Mouse (Mus musculus): ENCODE results near the gene Dpp6. TPM values are rescaled to one million over a fixed set of nuclear protein-coding genes. Genes with fewer than 3 reads are reported as not detected.

The Dpp6 gene
- polyA plus RNA-seq, 1 experiment from 2014 or later: 0.31 TPM

DNA sequence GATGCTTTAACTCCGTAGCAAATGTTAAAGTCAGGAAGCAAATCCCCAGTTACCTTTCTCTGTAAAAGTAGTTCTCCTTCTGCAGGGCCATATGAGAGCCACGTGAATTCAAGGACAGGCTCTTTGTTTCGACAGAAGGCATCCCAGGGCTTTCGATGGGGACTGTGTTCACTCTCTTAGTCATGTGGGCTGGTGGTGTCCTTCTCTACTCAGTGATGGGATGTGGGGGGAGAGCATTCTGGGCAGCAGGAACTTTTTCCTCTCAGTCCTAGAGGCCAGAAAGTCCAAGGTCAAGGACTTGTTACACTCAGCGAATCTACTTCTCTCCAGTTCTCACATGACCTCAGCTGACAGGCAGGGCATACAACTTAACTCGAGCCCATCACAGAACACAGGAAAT, 525.3 kb downstream of the Dpp6 start:
- no peaks in the 10 kb centered on the region for H3K9me3 ChIP-seq (replicated peaks)
- no peak overlapping the region for H3K27ac ChIP-seq
- no peaks in the 10 kb centered on the region for H3K27me3 ChIP-seq
- no peak overlapping the region for H3K4me2 ChIP-seq
- DNase-seq (no peak), ATAC-seq (ENCODE audit: low read depth) (no peak)
- H3K4me3 ChIP-seq (replicated peaks): no peak overlapping the region
- 49% methylated on average over 6 of the region's 6 CpGs for WGBS (ENCODE audit: insufficient replicate concordance)
- no peaks in the 10 kb centered on the region for H3K36me3 ChIP-seq
- H3K9ac ChIP-seq: no peak overlapping the region
- no peaks in the 10 kb centered on the region for H3K4me1 ChIP-seq (replicated peaks)

DNA sequence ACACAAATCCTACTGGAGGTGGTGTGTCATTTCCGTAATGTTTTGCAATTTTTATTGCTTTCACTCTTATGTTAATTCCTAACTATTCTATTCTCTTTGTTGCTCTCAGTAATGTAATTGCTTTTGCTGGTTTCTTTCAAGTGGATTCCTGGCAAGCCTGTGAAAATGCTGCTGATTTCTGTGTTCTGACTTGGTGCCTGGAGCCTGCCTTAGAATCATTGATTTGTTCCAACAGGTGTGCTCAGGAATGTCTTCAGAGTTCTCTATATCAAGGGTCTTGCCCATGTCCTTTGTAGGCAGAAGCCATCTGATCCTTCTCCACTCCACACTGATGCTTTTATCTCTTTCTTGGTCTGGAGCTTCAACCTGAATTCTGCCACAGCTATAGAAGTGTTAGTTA, 526.6 kb downstream of the Dpp6 start:
- Histone ChIP-seq H3K27me3 (no peaks in the 10 kb centered on the region), H3K9me3 (replicated peaks) (no peaks in the 10 kb centered on the region), H3K4me3 (replicated peaks) (no peak overlapping the region), H3K9ac (no peak overlapping the region), H3K27ac (no peak overlapping the region), H3K4me1 (replicated peaks) (no peaks in the 10 kb centered on the region), H3K36me3 (no peaks in the 10 kb centered on the region), H3K4me2 (no peak overlapping the region)
- DNase-seq (no peak), ATAC-seq (ENCODE audit: low read depth) (no peak)
- WGBS (ENCODE audit: insufficient replicate concordance): 58% methylated on average over 1 of the region's 1 CpGs

DNA sequence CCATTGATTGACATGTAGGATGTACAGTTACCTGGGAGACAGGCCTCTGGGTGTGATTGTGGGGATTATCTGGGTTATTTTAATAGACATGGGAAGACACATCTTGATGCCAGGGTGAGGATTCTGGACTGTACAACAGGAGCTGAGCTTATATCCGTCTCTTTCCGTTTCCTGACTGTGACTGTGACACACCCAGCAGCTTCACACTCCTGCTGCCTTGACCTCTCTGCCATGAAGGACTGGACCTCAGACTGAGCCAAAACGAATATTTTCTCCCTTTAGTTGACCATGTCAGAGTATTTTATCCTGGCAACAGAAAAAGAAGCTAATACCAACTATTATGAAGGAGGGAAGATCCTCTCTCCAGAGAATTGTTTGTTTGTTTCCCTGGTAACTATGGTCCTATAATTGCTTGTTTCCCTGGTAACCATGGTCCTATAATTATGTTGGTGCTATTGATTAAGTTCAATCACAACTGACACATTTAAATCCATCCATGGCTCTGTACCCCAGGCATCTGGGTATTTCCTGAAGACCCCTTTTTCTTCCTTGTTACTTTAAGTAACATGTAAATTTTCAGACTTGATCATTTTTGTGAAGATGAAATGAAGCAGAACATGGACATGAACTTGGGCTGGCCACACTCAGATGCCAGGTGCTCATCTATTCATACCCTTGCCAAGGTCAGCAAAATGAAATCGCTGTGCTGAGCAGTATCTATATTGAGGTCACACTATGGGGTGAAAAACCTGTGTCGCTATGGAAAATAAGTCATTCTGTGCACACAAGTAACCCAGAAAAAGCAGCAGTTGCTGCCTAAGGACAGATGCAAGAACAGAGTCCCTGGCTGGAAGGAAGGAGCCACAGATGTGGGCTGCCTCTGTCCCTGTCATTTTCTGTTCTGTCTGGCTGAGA, 531.4 kb downstream of the Dpp6 start:
- no peak for DNase-seq
- 58% methylated on average over 5 of the region's 5 CpGs for WGBS (ENCODE audit: insufficient replicate concordance)
- no peaks in the 10 kb centered on the region for H3K36me3 ChIP-seq
- no peak overlapping the region for H3K4me3 ChIP-seq (replicated peaks)
- ATAC-seq (ENCODE audit: low read depth): no peak
- no peak overlapping the region for H3K27ac ChIP-seq
- H3K9me3 ChIP-seq (replicated peaks): no peaks in the 10 kb centered on the region
- H3K9ac ChIP-seq: no peak overlapping the region
- H3K4me1 ChIP-seq (replicated peaks): no peaks in the 10 kb centered on the region
- no peaks in the 10 kb centered on the region for H3K27me3 ChIP-seq
- H3K4me2 ChIP-seq: no peak overlapping the region

DNA sequence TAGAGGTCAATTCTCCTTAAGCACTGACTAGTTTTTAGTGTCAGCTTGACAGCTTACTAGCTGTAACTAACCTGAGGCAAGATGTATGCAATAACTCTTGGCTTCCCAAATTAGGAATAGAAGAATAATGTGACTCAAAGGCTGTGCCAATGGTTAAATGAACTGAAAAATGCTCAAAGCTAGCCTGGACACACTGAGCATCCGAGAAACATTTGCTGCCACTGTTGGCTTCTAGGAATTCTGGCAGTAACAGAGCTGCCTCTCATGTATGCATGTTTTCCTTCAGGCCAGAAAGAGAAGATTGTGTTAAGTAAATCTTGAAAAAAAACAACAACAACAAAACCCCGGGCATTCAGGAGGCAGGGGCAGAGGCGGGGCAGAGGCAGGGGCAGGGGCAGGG, 540.6 kb downstream of the Dpp6 start:
- no peaks in the 10 kb centered on the region for H3K36me3 ChIP-seq
- H3K4me1 ChIP-seq (replicated peaks): no peaks in the 10 kb centered on the region
- H3K27me3 ChIP-seq: no peaks in the 10 kb centered on the region
- no peak overlapping the region for H3K27ac ChIP-seq
- no peak for DNase-seq
- H3K9me3 ChIP-seq (replicated peaks): no peaks in the 10 kb centered on the region
- no peak for ATAC-seq (ENCODE audit: low read depth)
- no peak overlapping the region for H3K4me2 ChIP-seq
- WGBS (ENCODE audit: insufficient replicate concordance): 62% methylated on average over 3 of the region's 3 CpGs
- no peak overlapping the region for H3K9ac ChIP-seq
- no peak overlapping the region for H3K4me3 ChIP-seq (replicated peaks)

DNA sequence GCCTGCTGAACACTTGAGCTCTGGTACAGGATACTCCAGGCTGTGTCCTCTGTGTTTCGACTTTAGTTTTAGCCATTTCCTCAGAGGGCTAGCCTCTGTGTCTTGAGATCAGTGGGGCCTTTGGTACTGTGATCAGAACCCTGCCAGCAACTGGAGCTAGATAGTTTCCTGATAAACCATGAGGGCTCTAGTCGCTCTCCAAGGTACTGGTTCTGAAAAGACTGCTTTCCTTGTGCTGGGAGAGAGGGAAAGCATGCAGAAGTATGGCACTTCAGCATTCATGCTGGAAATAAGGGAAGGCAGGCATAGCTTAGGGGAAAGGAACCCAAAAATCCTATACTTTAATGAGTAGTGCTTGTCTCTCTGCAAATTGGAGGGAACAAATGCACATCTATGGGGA, 548.9 kb downstream of the Dpp6 start:
- no peaks in the 10 kb centered on the region for H3K36me3 ChIP-seq
- no peak overlapping the region for H3K9ac ChIP-seq
- no peaks in the 10 kb centered on the region for H3K9me3 ChIP-seq (replicated peaks)
- no peak for DNase-seq
- WGBS (ENCODE audit: insufficient replicate concordance): 49% methylated on average over 2 of the region's 2 CpGs
- ATAC-seq (ENCODE audit: low read depth): no peak
- no peak overlapping the region for H3K4me2 ChIP-seq
- H3K27me3 ChIP-seq: no peaks in the 10 kb centered on the region
- H3K27ac ChIP-seq: no peak overlapping the region
- no peaks in the 10 kb centered on the region for H3K4me1 ChIP-seq (replicated peaks)
- no peak overlapping the region for H3K4me3 ChIP-seq (replicated peaks)

DNA sequence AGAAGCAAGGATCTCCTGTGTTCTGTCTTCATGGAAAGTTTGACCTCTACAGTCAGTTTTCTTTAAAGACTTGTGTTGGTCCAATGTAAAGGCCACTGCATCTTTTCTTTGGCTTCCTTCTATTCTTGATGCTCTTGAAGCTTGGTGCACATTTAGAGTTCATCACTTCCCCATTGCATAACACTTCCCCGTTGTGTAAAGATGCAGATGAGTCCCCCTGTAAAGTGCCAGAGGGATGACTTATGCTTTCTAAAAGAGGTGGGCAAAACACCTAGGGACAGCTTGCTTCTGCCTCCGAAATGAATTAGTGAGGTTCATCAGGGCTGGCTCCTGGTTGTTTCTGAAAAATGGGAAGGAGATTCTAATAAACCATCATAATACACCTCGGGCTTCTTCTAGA, 553.8 kb downstream of the Dpp6 start:
- ATAC-seq (ENCODE audit: low read depth): no peak
- H3K4me2 ChIP-seq: no peak overlapping the region
- H3K9me3 ChIP-seq (replicated peaks): no peaks in the 10 kb centered on the region
- H3K27ac ChIP-seq: no peak overlapping the region
- WGBS (ENCODE audit: insufficient replicate concordance): 46% methylated on average over 3 of the region's 3 CpGs
- H3K36me3 ChIP-seq: no peaks in the 10 kb centered on the region
- no peaks in the 10 kb centered on the region for H3K27me3 ChIP-seq
- H3K4me3 ChIP-seq (replicated peaks): no peak overlapping the region
- H3K4me1 ChIP-seq (replicated peaks): no peaks in the 10 kb centered on the region
- H3K9ac ChIP-seq: no peak overlapping the region
- no peak for DNase-seq

DNA sequence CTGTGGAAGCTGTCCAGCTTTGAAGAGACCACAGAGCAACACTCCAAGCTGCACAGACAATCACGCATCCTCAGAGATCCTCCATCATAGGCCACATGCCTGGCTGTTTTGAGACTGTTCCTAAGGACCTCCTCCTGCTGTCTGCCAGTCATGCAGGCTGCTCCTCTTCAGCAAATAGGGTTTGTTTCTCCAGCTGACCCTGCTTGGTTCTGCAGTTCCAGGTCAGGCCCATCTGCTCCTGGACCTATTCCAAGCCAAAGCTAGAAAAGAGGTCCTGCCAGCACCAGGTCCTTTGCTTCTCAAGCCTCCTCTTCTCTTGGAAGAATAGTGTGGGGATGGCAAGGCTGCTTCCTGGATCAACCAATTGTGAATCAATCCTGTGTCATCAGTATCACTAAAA, 556.9 kb downstream of the Dpp6 start:
- DNase-seq (no peak), ATAC-seq (ENCODE audit: low read depth) (no peak)
- H3K4me2 ChIP-seq: no peak overlapping the region
- 52% methylated on average over 1 of the region's 1 CpGs for WGBS (ENCODE audit: insufficient replicate concordance)
- H3K27me3 ChIP-seq: no peaks in the 10 kb centered on the region
- H3K9ac ChIP-seq: no peak overlapping the region
- H3K36me3 ChIP-seq: no peaks in the 10 kb centered on the region
- no peaks in the 10 kb centered on the region for H3K9me3 ChIP-seq (replicated peaks)
- no peak overlapping the region for H3K4me3 ChIP-seq (replicated peaks)
- no peaks in the 10 kb centered on the region for H3K4me1 ChIP-seq (replicated peaks)
- H3K27ac ChIP-seq: no peak overlapping the region

DNA sequence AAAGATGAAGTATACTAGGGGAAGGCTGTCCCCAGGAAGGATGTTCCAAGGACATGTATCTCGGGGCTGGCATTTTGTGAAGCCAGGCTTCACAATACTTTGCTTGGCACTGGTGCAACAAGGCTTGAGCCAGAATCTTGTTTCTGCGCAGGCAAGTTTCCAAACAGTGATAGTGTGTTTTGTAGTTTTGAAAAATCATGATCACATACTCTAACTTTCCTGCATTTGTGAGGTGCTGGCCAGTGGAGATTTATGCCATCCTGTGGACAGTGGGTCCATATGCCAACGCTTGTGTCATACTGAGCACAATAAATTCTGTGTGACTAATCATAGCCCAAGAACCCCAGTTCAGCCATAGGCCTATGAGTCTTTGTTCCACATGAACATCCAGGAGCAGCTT, 558.8 kb downstream of the Dpp6 start:
- WGBS (ENCODE audit: insufficient replicate concordance): 54% methylated on average over 3 of the region's 3 CpGs
- no peak for ATAC-seq (ENCODE audit: low read depth)
- no peaks in the 10 kb centered on the region for H3K36me3 ChIP-seq

DNA sequence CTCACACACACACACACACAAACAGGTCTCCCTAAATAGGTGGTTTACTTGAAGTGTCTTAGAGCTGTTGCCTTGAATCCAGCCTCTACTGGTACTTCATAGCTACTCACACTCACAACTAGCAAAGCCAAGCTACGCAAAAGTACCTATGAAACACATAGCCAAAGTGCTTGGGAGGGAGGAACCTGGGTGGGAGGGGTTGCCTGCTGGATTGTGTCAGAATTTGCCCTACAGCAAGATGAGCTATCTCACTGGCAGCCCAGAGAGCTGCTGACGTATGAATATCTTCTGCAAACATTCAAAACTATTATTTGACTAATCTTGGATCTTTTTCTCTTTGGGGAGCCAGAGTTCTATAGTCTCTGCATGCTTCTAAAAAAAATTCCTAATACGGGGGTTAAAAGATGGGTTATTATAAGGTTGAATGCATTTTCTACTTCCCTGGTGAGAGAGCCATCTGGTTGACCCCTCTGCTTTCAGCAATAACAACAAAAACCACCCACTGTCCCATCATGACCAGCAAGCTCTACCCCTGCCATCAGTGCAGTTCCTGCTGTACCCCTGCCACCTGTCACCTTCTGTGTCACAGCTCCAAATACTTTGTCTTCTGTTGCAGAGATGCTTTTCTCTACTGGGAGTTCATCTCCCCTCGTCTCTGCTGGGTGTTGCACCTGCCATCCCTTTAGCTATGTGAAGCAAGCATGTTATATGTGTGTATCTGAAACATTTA, 563.8 kb downstream of the Dpp6 start:
- WGBS (ENCODE audit: insufficient replicate concordance): 50% methylated on average over 4 of the region's 4 CpGs

More for the DNA sequence above, 558.8 kb downstream of the Dpp6 start:
- no peaks in the 10 kb centered on the region for H3K27me3 ChIP-seq
- no peaks in the 10 kb centered on the region for H3K4me1 ChIP-seq (replicated peaks)
- no peak overlapping the region for H3K4me3 ChIP-seq (replicated peaks)
- no peaks in the 10 kb centered on the region for H3K9me3 ChIP-seq (replicated peaks)
- no peak overlapping the region for H3K27ac ChIP-seq
- no peak overlapping the region for H3K9ac ChIP-seq
- no peak for DNase-seq
- H3K4me2 ChIP-seq: no peak overlapping the region

DNA sequence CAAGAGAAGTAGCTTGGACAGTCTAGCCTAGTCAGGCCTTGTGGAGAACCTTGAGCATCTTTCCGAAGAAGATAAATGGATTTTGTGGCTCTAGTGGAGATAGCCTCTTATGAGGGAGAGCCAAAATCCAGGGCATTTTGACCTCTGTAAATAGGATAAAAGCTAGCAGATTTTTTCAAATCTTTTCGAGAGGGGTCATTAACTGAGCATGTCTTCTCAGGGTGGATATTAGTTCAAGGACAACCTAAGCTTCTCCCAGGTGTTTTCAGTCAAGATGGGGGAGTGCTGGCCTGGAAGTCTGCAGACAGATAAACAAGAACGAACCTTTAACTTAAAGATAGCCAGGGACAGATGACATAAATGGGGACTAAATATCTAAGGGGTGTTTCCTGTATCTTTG, 581.4 kb downstream of the Dpp6 start:
- Histone ChIP-seq H3K4me1 (replicated peaks) (no peaks in the 10 kb centered on the region), H3K4me2 (no peak overlapping the region), H3K4me3 (replicated peaks) (no peak overlapping the region), H3K9me3 (replicated peaks) (no peaks in the 10 kb centered on the region), H3K27me3 (no peaks in the 10 kb centered on the region), H3K36me3 (no peaks in the 10 kb centered on the region), H3K27ac (no peak overlapping the region), H3K9ac (no peak overlapping the region)
- 48% methylated on average over 3 of the region's 3 CpGs for WGBS (ENCODE audit: insufficient replicate concordance)
- DNase-seq: no peak
- no peak for ATAC-seq (ENCODE audit: low read depth)

More for the DNA sequence above, 563.8 kb downstream of the Dpp6 start:
- no peak overlapping the region for H3K9ac ChIP-seq
- no peaks in the 10 kb centered on the region for H3K27me3 ChIP-seq
- no peak overlapping the region for H3K4me3 ChIP-seq (replicated peaks)
- H3K9me3 ChIP-seq (replicated peaks): peaks cover 6% of the 10 kb centered on the region; the same call in 1 of the 2 replicates
- ATAC-seq (ENCODE audit: low read depth) (no peak), DNase-seq (no peak)
- H3K27ac ChIP-seq: no peak overlapping the region
- H3K36me3 ChIP-seq: no peaks in the 10 kb centered on the region
- H3K4me1 ChIP-seq (replicated peaks): no peaks in the 10 kb centered on the region
- H3K4me2 ChIP-seq: no peak overlapping the region

DNA sequence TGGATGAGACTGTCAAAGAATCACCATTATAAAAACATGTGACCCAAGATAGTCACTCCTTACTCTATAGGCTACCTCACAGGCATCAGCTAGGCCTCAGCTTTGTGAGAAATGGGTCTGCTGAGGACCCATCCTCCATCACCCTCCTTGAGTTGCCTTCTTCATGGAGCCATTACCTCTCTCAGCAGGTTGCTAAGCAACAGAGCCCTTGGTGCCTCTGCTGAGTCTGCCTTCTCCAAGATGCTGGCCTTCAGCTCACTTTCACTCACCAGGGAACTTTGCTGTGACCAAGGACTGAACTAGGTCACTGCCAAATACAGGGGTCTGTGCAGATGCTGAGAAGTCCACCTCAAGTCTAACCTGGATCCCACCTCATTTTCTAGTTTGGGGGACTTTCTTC, 582.1 kb downstream of the Dpp6 start:
- no peak overlapping the region for H3K4me3 ChIP-seq (replicated peaks)

DNA sequence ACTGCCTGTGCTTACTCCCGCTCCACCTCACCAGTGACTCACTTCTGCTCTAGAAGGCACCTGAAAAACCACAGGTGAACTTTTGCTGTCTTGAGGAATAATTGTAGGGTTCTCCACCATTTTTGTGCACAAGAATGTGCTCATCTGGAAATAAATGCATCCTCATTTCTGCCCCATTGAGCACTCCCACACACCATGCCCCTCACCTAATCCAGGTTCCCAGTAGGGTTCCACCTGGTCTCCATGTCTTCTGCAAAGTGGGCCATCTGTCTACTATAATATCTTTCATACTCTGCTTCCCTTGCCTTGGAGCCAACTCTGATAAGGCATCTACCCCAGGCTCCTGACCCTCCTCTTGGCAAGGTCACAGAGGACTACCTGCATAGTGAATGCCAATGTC, 585.6 kb downstream of the Dpp6 start:
- ATAC-seq (ENCODE audit: low read depth): no peak
- Histone ChIP-seq H3K9ac (no peak overlapping the region), H3K36me3 (no peaks in the 10 kb centered on the region), H3K4me1 (replicated peaks) (no peaks in the 10 kb centered on the region), H3K27ac (no peak overlapping the region), H3K9me3 (replicated peaks) (no peaks in the 10 kb centered on the region), H3K4me2 (no peak overlapping the region), H3K27me3 (no peaks in the 10 kb centered on the region), H3K4me3 (replicated peaks) (no peak overlapping the region)
- WGBS (ENCODE audit: insufficient replicate concordance): 82% methylated on average over 1 of the region's 1 CpGs
- no peak for DNase-seq

More for the DNA sequence above, 582.1 kb downstream of the Dpp6 start:
- H3K27ac ChIP-seq: no peak overlapping the region
- ATAC-seq (ENCODE audit: low read depth) (no peak), DNase-seq (no peak)
- H3K4me1 ChIP-seq (replicated peaks): no peaks in the 10 kb centered on the region
- no peak overlapping the region for H3K4me2 ChIP-seq
- no peaks in the 10 kb centered on the region for H3K9me3 ChIP-seq (replicated peaks)
- H3K36me3 ChIP-seq: no peaks in the 10 kb centered on the region
- H3K27me3 ChIP-seq: no peaks in the 10 kb centered on the region
- no peak overlapping the region for H3K9ac ChIP-seq
